Mouse (Mus musculus) left cerebral cortex, adult 9 months (tissue): ENCODE data around the gene Gm27021.

ENCODE experiments used
- DNase-seq, 2 experiments: peaks; one replicate each; pipeline ENCODE4 v3.0.0; 2022; ENCODE audit warnings: low spot score in 2 of 2

The Gm27021 gene

DNA sequence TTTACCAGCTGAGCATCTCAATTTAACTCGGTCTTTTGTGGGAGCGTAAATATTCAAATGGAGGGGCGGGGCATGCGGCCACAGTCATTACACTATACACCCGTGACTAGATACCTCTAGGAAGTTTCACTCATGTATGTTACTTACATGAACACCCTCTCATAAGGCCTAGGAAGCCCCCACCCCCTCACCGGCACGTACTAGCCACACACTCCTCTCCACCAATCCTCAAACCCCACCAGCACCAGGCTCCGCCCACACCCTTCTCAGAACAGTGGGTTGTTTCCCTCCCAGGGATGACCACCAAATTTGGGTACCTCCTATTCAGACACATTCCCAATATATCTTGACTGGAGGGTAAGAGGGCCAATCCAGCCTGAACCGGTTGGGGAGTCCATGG is 60.4 kb downstream of the Gm27021 start:
- DNase-seq = no peak

- no peak for DNase-seq
Observed at GRCm38 (mm10) chr8:120602672-120603071, 65.2 kb downstream of the Gm27021 start.

GRCm38 (mm10) chr8:120599504-120599903 is 68.4 kb downstream of the Gm27021 start:
- peak in 1 of 2 experiments; percentile 83 for DNase-seq

- DNase-seq = peak; percentile 75 to 90
Observed at GRCm38 (mm10) chr8:120598579-120598978, 69.3 kb downstream of the Gm27021 start.

- peak in 1 of 2 experiments; percentile 55 for DNase-seq
Observed at GRCm38 (mm10) chr8:120595963-120596362, 71.9 kb downstream of the Gm27021 start.

- DNase-seq = no peak
Observed at GRCm38 (mm10) chr8:120594571-120594970, 73.3 kb downstream of the Gm27021 start.

GRCm38 (mm10) chr8:120591587-120592292 is 76.1 kb downstream of the Gm27021 start:
- DNase-seq = no peak

- no peak for DNase-seq
Observed at GRCm38 (mm10) chr8:120589921-120590320, 78.0 kb downstream of the Gm27021 start.

DNA sequence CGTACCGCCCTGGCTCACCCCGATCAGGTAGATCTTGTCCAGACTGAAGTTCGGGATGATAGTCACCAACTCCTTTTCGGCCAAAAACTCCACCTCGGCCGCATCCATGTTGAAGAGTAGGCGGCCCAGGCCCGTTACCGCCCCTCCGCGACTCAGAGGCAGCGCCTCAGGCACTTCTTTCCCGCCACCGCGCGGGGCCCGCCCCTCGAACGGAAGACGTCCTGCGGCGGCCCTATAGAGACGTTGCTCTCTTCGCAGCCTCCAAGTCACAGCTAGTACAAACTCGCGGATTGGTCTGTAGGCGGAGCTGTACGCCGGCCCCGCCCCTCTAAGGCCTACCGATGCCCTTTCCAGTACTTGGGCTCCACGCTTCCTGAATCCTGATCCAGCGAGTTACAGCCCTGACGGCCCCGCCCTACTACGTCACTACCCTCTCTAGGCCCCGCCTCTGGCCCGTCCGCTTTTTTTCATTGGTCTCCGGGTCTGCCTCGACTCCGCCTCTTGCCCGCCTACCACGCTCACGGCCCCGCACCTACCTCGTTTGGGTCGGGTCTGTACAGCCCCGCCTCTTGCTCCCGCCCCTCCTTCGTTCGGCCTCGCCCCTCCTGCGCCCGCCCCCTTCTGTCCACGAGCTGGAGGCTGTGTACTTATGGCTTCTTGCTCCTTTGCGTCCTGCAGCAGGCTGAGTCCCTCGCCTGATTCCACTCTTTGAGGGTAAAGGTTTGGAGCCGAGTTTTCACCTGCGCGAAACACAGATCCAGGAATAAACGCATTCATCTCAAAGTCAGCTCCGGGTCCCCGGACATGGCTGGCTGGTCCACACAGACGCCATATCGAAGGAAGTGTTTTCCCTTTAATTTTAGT is 78.7 kb downstream of the Gm27021 start, which contains the start of gene Gins2:
Gene Gins2, minus strand, starts transcription at position 397 of the 864 bp plus-strand sequence.
- peak; percentile 99 to 100 for DNase-seq

GRCm38 (mm10) chr8:120585521-120585920 is 82.4 kb downstream of the Gm27021 start:
- DNase-seq = no peak

DNA sequence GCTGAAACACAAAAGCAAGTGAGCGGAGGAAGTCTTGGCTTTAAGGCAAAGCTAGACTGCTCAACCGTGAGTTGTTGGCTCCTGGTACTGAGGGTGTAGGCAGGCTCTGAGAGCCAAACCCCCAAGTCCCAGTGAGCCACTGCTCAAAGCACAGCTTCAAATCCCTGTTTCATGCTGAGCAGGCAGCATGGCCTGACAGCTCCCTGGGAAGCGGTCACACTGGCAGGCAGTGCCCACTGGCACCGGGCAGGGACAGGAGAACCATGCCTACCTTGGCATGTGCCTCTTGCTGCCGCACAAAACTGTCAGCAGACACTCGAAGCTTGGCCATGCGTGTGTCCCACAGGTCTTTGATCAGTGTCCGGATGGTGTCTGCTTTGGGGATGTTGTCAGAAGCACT is 86.1 kb downstream of the Gm27021 start:
- DNase-seq = no peak

DNA sequence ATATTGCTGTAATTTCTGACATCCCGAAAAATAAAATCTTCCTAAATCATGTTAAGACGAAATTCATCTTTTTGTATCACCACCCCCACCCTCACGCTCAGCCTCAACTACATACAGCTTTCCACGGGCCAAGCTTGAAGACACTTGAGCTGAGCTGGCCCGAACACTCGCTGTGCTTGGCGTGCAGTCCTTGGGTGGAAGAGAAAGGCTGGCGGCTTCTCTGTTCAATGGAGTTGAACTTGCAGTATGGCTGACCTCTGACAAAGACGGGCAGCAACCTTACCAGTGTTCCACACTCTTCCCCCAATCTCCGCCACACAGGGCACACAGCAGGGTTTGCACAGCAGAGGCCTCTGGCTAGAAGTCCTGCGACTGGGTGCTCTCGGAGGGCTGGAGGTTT is 86.5 kb downstream of the Gm27021 start:
- no peak for DNase-seq

- DNase-seq = no peak
Observed at GRCm38 (mm10) chr8:120580336-120581000, 87.4 kb downstream of the Gm27021 start.

DNA sequence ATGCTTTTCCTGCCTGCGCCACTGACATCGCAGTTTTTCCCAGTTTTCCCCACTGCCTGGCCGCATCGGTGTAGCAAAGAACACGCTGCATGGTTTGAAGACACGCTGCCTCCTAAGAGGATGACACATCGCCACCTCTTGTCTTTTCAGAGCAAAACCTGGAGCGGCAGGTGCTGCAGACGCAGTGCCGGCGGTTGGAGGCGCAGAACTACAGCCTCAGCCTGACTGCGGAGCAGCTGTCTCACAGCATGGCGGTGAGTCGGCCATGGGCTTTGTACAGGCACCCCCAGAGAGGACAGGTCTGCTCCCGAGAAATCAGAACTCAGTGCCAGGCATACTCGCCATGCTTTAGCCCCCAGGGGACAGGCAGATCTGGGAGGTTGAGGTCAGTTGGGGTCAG is 90.1 kb downstream of the Gm27021 start:
- DNase-seq = no peak

GRCm38 (mm10) chr8:120575801-120576200 is 92.1 kb downstream of the Gm27021 start:
- no peak for DNase-seq

GRCm38 (mm10) chr8:120574941-120575340 is 92.9 kb downstream of the Gm27021 start:
- no peak for DNase-seq

- DNase-seq = no peak
Observed at GRCm38 (mm10) chr8:120573866-120574265, 94.0 kb downstream of the Gm27021 start.

- DNase-seq = peak in 1 of 2 experiments; percentile 79
Observed at GRCm38 (mm10) chr8:120572534-120572933, 95.3 kb downstream of the Gm27021 start.

DNA sequence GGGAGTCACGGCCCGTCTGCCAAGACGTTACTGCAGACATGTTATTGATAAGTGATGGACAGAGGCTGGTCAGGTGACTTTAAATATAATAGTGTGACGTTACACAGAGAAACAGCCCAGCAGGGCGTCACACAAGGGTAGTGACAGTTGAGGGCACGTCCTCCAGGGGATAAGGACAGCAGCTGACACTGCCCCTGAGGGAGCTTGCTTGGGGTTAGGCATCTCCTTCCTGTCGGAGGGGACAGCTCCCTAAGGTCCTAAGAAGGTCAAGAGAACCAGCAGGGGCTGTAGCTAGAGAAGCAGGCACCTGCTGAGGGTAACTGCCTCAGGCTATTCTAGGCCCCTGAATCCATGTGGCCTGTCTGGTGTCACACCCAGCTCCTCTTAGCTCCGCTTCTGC is 96.3 kb downstream of the Gm27021 start:
- DNase-seq = no peak

DNA sequence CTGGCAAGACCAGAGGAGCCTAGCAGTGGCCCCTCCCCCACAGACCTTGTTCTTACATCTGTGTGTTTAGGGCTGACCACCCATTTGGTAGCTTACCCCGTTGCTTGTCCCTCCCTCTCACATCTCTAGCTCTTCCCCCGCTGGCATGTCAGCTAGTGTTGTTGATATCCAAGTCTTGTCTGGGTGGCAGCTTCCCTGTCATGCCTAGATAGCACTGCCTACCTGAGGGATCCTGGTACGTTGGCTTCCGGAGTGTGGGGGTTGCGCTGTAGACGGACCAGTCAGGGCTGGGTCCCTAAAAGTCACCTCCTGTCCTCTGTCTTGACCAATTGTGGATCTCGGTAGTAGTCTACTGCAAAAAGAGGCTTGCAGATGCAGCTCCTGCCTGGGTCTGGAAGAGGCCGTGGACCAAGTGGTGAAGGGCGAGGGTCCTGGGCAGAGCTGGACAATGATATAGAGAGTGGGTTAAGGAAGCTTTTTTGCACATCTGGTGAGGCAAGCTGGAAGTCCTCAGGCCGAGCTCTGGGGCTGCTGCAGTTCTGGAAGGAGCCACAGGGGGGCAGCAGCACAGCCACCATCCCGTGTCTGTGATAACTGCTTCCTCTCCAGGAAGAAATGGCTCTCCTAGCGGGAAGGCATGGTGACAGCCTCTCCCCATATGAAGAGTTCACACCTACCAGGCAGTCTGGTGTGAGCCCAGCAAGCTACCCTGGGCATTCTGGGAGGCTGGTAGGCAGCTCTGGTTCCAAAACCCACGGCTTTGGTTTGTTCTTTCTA is 97.8 kb downstream of the Gm27021 start:
- peak in 1 of 2 experiments; percentile 82 for DNase-seq

- no peak for DNase-seq
Observed at GRCm38 (mm10) chr8:120569123-120569522, 98.8 kb downstream of the Gm27021 start.
